In genomic region chr6:86816586-86816985, GRCm38 (mm10) we compare ENCODE assay signal across 9 mouse cellular contexts. TPM values are rescaled to one million over a fixed set of nuclear protein-coding genes. Genes with fewer than 3 reads are reported as not detected.
A peak's percentile ranks its signal among the peaks of the same experiment; 100 is the strongest.
DNase-seq lines count a peak whose midpoint lies in the region; ATAC-seq and TF ChIP-seq lines count a peak whose summit lies in the region.
"Had no signal": no experiment of that assay in that cellular context is flagged by ENCODE, and none has a peak within 500 bp of the region (broad histone marks: within the 10 kb centered on the region; RNA-seq: fewer than 3 reads in every experiment).

No protein-coding gene starts in this region.

- no peaks in the 10 kb centered on the region for H3K79me2 ChIP-seq in heart, adult 2 months (replicated peaks; ENCODE audit: control insufficient read depth, insufficient read depth, low read length)

- no peak overlapping the region for H3K4me2 ChIP-seq in heart, embryonic 12.5 days
- H3K4me2 ChIP-seq in intestine, postnatal 0 days (replicated peaks; ENCODE audit: low read depth) = no peak overlapping the region
- no peak overlapping the region for H3K4me2 ChIP-seq in stomach, postnatal 0 days (replicated peaks; ENCODE audit: low read depth)
- H3K4me2 ChIP-seq: lung, embryonic 15.5 days had no signal

- peaks cover 2% of the 10 kb centered on the region; the same call in 1 of the 2 replicates for H3K4me1 ChIP-seq in heart, adult 2 months (ENCODE audit: control insufficient read depth, insufficient read depth, low read length)
- peaks cover 15% of the 10 kb centered on the region for H3K4me1 ChIP-seq in heart, embryonic 12.5 days (replicated peaks)
- no peaks in the 10 kb centered on the region for H3K4me1 ChIP-seq in intestine, postnatal 0 days (replicated peaks; ENCODE audit: control insufficient read depth, insufficient read depth, low read length)
- H3K4me1 ChIP-seq in stomach, postnatal 0 days (replicated peaks; ENCODE audit: control insufficient read depth, insufficient read depth) = no peaks in the 10 kb centered on the region

- no peaks in the 10 kb centered on the region for H3K9me3 ChIP-seq in heart, embryonic 12.5 days (replicated peaks)
- no peaks in the 10 kb centered on the region for H3K9me3 ChIP-seq in intestine, postnatal 0 days (ENCODE audit: control insufficient read depth)
- no peaks in the 10 kb centered on the region for H3K9me3 ChIP-seq in stomach, postnatal 0 days (ENCODE audit: control insufficient read depth, low read length)
- H3K9me3 ChIP-seq: lung, embryonic 15.5 days had no signal

- 0 out of 2 replicates have a peak, but pooled peaks have one; percentile 42 for TF ChIP-seq EP300 in heart, adult 2 months (IDR thresholded peaks at IDR 0.05; ENCODE audit: insufficient read depth, low read depth, low read length)
- no peak for TF ChIP-seq EP300 in stomach, postnatal 0 days (optimal IDR thresholded peaks at IDR 0.05)

- WGBS in heart, adult 2 months = 16% methylated on average over 8 of the region's 8 CpGs
- 5% methylated on average over 8 of the region's 8 CpGs for WGBS in heart, embryonic 12.5 days
- WGBS in intestine, postnatal 0 days = 19% methylated on average over 8 of the region's 8 CpGs
- 20% methylated on average over 8 of the region's 8 CpGs for WGBS in stomach, postnatal 0 days

- H3K4me3 ChIP-seq in heart, adult 2 months = no peak overlapping the region
- H3K4me3 ChIP-seq in heart, embryonic 12.5 days = no peak overlapping the region
- H3K4me3 ChIP-seq in intestine, postnatal 0 days (ENCODE audit: low read depth, low read length) = no peak overlapping the region
- H3K4me3 ChIP-seq in stomach, postnatal 0 days (ENCODE audit: low read depth, low read length) = no peak overlapping the region
- H3K4me3 ChIP-seq: lung, embryonic 15.5 days had no signal

- ATAC-seq in heart, embryonic 12.5 days (ENCODE audit: insufficient number of reproducible peaks, low FRiP score) = no peak
- no peak for ATAC-seq in intestine, postnatal 0 days
- ATAC-seq in stomach, postnatal 0 days (ENCODE audit: low FRiP score, low TSS enrichment) = peak; percentile 33; the same call in 1 of the 2 replicates

- intact Hi-C loops in heart, adult 2 months (cut with DNase I) = loop anchor here (10.0 kb wide), 1 partner anchor 58 kb away; no protein-coding TSS in a partner anchor

- H3K9ac ChIP-seq in heart, adult 2 months (ENCODE audit: low read depth, low read length) = no peak overlapping the region
- H3K9ac ChIP-seq in heart, embryonic 12.5 days = no peak overlapping the region
- no peak overlapping the region for H3K9ac ChIP-seq in intestine, postnatal 0 days (ENCODE audit: low read depth, low read length)
- H3K9ac ChIP-seq in stomach, postnatal 0 days (ENCODE audit: low read length) = no peak overlapping the region
- H3K9ac ChIP-seq: lung, embryonic 15.5 days had no signal

- no peaks in the 10 kb centered on the region for H3K27me3 ChIP-seq in heart, adult 2 months (ENCODE audit: control insufficient read depth, insufficient read depth, low read length)
- no peaks in the 10 kb centered on the region for H3K27me3 ChIP-seq in heart, embryonic 12.5 days (replicated peaks)
- no peaks in the 10 kb centered on the region for H3K27me3 ChIP-seq in intestine, postnatal 0 days (replicated peaks; ENCODE audit: control insufficient read depth, insufficient read depth, low read length)
- no peaks in the 10 kb centered on the region for H3K27me3 ChIP-seq in stomach, postnatal 0 days (ENCODE audit: control insufficient read depth, insufficient read depth, low read length)
- H3K27me3 ChIP-seq: lung, embryonic 15.5 days had no signal

- TF ChIP-seq CTCF in heart, adult 2 months (IDR thresholded peaks at IDR 0.05) = peak; percentile 88
- peak; percentile 34; the same call in 1 of the 2 replicates for TF ChIP-seq CTCF in brain, embryonic 14.5 days (IDR thresholded peaks at IDR 0.05; ENCODE audit: borderline replicate concordance, extremely low read depth, insufficient read depth, insufficient read length)
- TF ChIP-seq CTCF in intestine, postnatal 0 days (IDR thresholded peaks at IDR 0.05; ENCODE audit: low read depth) = peak; percentile 78
- TF ChIP-seq CTCF in stomach, postnatal 0 days (IDR thresholded peaks at IDR 0.05; ENCODE audit: low read depth) = peak; percentile 76

- TF ChIP-seq POLR2A in heart, adult 2 months (IDR thresholded peaks at IDR 0.05; ENCODE audit: insufficient read depth, low read depth, low read length) = no peak
- no peak for TF ChIP-seq POLR2A in brain, embryonic 14.5 days (IDR thresholded peaks at IDR 0.05; ENCODE audit: borderline replicate concordance, extremely low read depth, insufficient read depth, insufficient read length, poor library complexity, severe bottlenecking)

- no peaks in the 10 kb centered on the region for H3K36me3 ChIP-seq in heart, adult 2 months (ENCODE audit: control insufficient read depth, insufficient read depth, low read length)
- no peaks in the 10 kb centered on the region for H3K36me3 ChIP-seq in heart, embryonic 12.5 days
- no peaks in the 10 kb centered on the region for H3K36me3 ChIP-seq in intestine, postnatal 0 days (ENCODE audit: control insufficient read depth, insufficient read depth)
- no peaks in the 10 kb centered on the region for H3K36me3 ChIP-seq in stomach, postnatal 0 days (ENCODE audit: control insufficient read depth, insufficient read depth, low read length)
- H3K36me3 ChIP-seq: lung, embryonic 15.5 days had no signal

- H3K27ac ChIP-seq in heart, adult 2 months = peak overlapping the region; percentile 28; the same call in 1 of the 2 replicates
- H3K27ac ChIP-seq in heart, embryonic 12.5 days (ENCODE audit: poor library complexity, severe bottlenecking) = no peak overlapping the region
- H3K27ac ChIP-seq in intestine, postnatal 0 days (ENCODE audit: low read depth, low read length) = no peak overlapping the region
- no peak overlapping the region for H3K27ac ChIP-seq in stomach, postnatal 0 days (replicated peaks)
- H3K27ac ChIP-seq: lung, embryonic 15.5 days had no signal

- DNase-seq in heart, adult 2 months = peak in 1 of 2 experiments; percentile 41
- peak; percentile 57 for DNase-seq in CD4-positive, CD25-positive, alpha-beta regulatory T cell, adult 2 months (ENCODE audit: low read depth, low spot score)
- peak; percentile 51 for DNase-seq in brain, embryonic 14.5 days (ENCODE audit: low read depth)
- peak; percentile 24 for DNase-seq in stomach, postnatal 0 days (ENCODE audit: low spot score)
- DNase-seq in spleen, adult 12 weeks (ENCODE audit: low spot score) = no peak
- no peak for DNase-seq in layer of hippocampus, postnatal 10 days (ENCODE audit: low spot score in 2 of 2)

RNA-seq across cellular contexts. Expression of gene Anxa4, which starts 23.2 kb away (rescaled TPM):
- 10 to 100 TPM; 33.1 to 33.3 TPM for total RNA-seq in heart, adult 2 months (2021)
- 18.1 and 23.4 TPM in 2 replicates for polyA plus RNA-seq in heart, adult 2 months (2012; rRNA removed)
- 15.3 and 17.6 TPM in 2 replicates for polyA plus RNA-seq in heart, embryonic 12.5 days (2016; fragmentation: Nextera tagmentation; extraction: Ambion mirVana)
- 2.8 and 3.6 TPM in 2 replicates for polyA plus RNA-seq in brain, embryonic 14.5 days (2012; rRNA removed)
- polyA plus RNA-seq in intestine, postnatal 0 days (2015; fragmentation: Nextera tagmentation; extraction: Ambion mirVana) = 541 and 578 TPM in 2 replicates
- polyA plus RNA-seq in stomach, postnatal 0 days (2015; fragmentation: Nextera tagmentation; extraction: Ambion mirVana) = 111 and 114 TPM in 2 replicates
- total RNA-seq in layer of hippocampus, postnatal 10 days (2021) = 1 to 10 TPM; 6.1 to 6.4 TPM

RNA-seq across cellular contexts. Expression of gene Aak1, which starts 32.7 kb away (rescaled TPM):
- 10 to 100 TPM; 81.6 to 85.5 TPM for total RNA-seq in heart, adult 2 months (2021)
- 20.5 and 31.2 TPM in 2 replicates for polyA plus RNA-seq in heart, adult 2 months (2012; rRNA removed)
- polyA plus RNA-seq in heart, embryonic 12.5 days (2016; fragmentation: Nextera tagmentation; extraction: Ambion mirVana) = 33.5 and 36.2 TPM in 2 replicates
- 44.3 and 52.1 TPM in 2 replicates for polyA plus RNA-seq in brain, embryonic 14.5 days (2012; rRNA removed)
- polyA plus RNA-seq in intestine, postnatal 0 days (2015; fragmentation: Nextera tagmentation; extraction: Ambion mirVana) = 5.7 and 7.2 TPM in 2 replicates
- 5.6 and 5.8 TPM in 2 replicates for polyA plus RNA-seq in stomach, postnatal 0 days (2015; fragmentation: Nextera tagmentation; extraction: Ambion mirVana)
- total RNA-seq in layer of hippocampus, postnatal 10 days (2021) = 100 to 1,000 TPM; 276 to 295 TPM

Comparison
In these comparisons a context has a peak if more than half of its experiments do, and no peak if none do; other contexts are left out.
1. DNase-seq: peak in CD4-positive, CD25-positive, alpha-beta regulatory T cell, adult 2 months (single experiment), brain, embryonic 14.5 days (single experiment) and stomach, postnatal 0 days (single experiment); none in spleen, adult 12 weeks (single experiment) and layer of hippocampus, postnatal 10 days (0 of 2).
2. CTCF ChIP-seq: peak in every context shown above with its lines; median percentile 88 in heart, adult 2 months; 78 in intestine, postnatal 0 days; 76 in stomach, postnatal 0 days; 34 in brain, embryonic 14.5 days.